Mouse (Mus musculus) heart, adult 9 months (tissue): ENCODE measurements around the gene Melk.

ENCODE experiments used
- DNase-seq, 2 experiments: peaks; one replicate each; pipeline ENCODE4 v3.0.0; 2022; ENCODE audit warnings: low spot score in 2 of 2

The Melk gene

GRCm38 (mm10) chr4:44327976-44328375, 27.3 kb downstream of the Melk start:
- DNase-seq, result no peak

GRCm38 (mm10) chr4:44335006-44335405, 34.3 kb downstream of the Melk start:
- no peak for DNase-seq

DNA sequence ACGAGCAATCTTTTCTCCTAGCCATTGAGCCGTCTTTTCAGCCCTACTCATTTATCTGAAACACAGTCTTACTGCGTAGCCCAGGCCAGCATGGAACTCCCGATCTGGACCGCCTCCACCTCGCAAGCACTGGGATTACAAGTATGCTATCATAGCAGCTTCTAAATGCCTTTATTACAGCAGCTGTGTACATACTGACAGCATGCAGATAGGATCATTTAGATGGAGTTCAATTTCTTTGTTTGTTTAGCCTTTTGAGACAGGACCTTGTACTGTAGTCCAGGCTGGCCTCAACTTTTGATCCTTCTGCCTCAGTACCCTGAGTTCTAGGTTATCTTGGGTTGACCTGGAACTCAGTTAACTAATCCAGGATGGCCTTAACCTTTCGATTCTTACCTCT, 61.0 kb downstream of the Melk start:
- DNase-seq, result no peak

DNA sequence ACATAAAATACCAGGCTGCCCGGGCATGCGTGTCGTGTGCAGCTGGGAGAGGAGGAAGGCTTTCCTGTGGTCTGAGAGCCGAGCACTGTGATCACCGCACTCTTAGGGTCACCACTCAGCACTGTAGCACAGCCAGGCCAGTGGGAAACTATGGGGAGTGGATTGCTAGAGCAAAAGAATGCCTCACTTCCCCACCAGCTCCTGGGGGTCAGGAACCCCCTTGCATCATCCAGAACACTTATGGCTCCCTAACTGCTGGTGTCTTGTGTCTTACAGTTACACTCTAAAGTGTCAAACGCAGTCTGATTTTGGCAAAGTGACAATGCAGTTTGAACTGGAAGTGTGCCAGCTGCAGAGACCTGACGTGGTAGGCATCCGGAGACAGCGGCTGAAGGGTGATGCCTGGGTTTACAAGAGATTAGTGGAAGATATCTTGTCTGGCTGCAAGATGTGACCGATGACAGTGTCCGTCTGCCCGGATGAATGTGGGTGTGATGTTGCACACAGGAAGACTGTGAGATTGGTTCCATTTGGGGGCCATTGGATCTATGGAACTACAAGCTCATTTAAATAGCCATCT, 62.8 kb downstream of the Melk start:
- DNase-seq, result no peak

DNA sequence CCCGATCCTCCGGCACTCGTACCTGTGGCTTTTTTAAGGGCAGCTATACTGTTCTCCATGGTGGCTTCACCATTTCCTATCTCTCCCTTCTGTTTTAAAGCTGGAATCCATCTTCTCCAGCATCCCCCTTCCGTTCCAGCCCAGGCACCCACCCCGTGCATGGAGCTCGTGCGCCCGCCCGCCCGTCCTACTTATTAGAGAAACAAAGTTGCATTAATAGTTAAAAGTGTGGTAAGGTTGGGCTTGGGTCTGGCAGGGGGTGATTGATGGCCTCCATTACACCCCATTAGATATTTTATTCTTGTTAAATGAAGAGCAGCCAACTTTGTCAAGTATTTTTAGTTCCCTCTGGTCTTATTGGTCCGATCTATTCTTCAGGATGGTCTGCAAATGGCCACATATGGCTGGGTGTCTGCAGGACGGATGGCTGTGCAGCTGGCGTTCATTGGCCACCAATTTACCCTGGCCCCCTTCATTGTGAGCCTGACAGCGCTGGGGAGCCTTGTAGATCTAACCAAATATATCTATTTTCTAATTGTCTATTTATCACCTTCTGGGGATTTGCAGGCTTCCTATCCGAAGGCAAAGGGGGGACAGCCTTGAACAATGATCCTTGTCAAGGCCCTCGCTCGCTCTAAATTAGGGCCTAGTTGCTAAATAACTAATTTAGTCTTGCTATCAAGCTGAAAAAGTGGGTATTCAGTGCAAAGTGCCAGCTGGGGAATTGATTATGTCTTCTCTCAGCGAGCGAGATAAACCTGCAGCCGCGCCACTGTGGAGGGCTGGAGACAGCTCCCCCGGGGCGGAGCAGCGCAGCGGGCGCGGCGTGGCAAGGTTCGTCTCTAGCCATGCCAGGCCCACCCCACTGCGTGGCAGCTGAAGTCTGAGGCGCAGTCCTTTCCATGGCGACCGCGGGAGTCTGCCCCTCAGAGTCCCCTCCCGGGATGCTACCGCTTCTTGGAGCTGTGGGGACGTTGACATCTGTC, 91.8 kb downstream of the Melk start:
- DNase-seq, result no peak

GRCm38 (mm10) chr4:44402607-44403006, 101.9 kb downstream of the Melk start:
- DNase-seq, result no peak

- no peak for DNase-seq
Observed at GRCm38 (mm10) chr4:44404487-44404886, 103.8 kb downstream of the Melk start.
